Mouse (Mus musculus) midbrain, embryonic 14.5 days (tissue): ENCODE data around the gene Smu1. TPM values are rescaled to one million over a fixed set of nuclear protein-coding genes. Genes with fewer than 3 reads are reported as not detected.

Experiments used
- ATAC-seq: fragments of 200-750 bp; cut with Nextera tagmentation; 2 replicates; pipeline ENCODE4 v1.8.0; 2017; ENCODE audit warnings: moderate number of reproducible peaks, moderate library complexity; ENCODE audit not compliant: low FRiP score, low TSS enrichment
- DNase-seq: peaks from one replicate; pipeline ENCODE4 v3.0.0-alpha.2; 2015
- H3K27ac ChIP-seq: fragments of 300-500 bp; sonication (generic); replicated peaks from 2 replicates; pipeline ENCODE4 v1.5.1; 2014; ENCODE audit warnings: mild to moderate bottlenecking, low read depth, low read length, moderate library complexity
- H3K27me3 ChIP-seq: fragments of 300-500 bp; sonication (generic); 2 replicates; pipeline ENCODE4 v1.6.1; 2014; ENCODE audit warnings: low read length, control low read depth, mixed read lengths; ENCODE audit not compliant: control insufficient read depth, insufficient read depth
- H3K36me3 ChIP-seq: fragments of 300-500 bp; sonication (generic); 2 replicates; pipeline ENCODE4 v1.6.1; 2014; ENCODE audit warnings: low read length, control low read depth; ENCODE audit not compliant: control insufficient read depth, insufficient read depth
- H3K4me1 ChIP-seq: fragments of 300-500 bp; sonication (generic); 2 replicates; pipeline ENCODE4 v1.6.1; 2014; ENCODE audit warnings: mild to moderate bottlenecking, antibody characterized with exemption, low read length, control low read depth; ENCODE audit not compliant: control insufficient read depth, insufficient read depth
- H3K4me2 ChIP-seq: fragments of 300-500 bp; sonication (generic); 2 replicates; pipeline ENCODE4 v1.6.1; 2014; ENCODE audit warnings: mild to moderate bottlenecking, low read length, moderate library complexity
- H3K4me3 ChIP-seq: fragments of 300-500 bp; sonication (generic); replicated peaks from 2 replicates; pipeline ENCODE4 v1.5.1; 2014; ENCODE audit warnings: low read depth, low read length
- H3K9ac ChIP-seq: fragments of 300-500 bp; sonication (generic); replicated peaks from 2 replicates; pipeline ENCODE4 v1.6.1; 2014; ENCODE audit warnings: mild to moderate bottlenecking, low read length, moderate library complexity
- H3K9me3 ChIP-seq: fragments of 300-500 bp; sonication (generic); 2 replicates; pipeline ENCODE4 v1.6.1; 2016; ENCODE audit warnings: low read length, control low read depth, mixed read lengths; ENCODE audit not compliant: control insufficient read depth
- WGBS: fragments of 180-500 bp; shearing (Covaris S2); extraction: QIAGEN DNeasy Blood & Tissue Kit; methylation state at CpG from one replicate; pipeline ENCODE4 v1.1.7; 2014; 5-methylcytosine and 5-hydroxymethylcytosine counted together
- polyA plus RNA-seq: library from polyadenylated mRNA; unstranded; fragments of >200 nt; fragmentation: Nextera tagmentation; extraction: Ambion mirVana; gene quantifications from 2 replicates; pipeline ENCODE4 v1.2.1, GENCODE M21; 2014

The Smu1 gene
- polyA plus RNA-seq, 1 experiment from 2014 or later = 136 TPM

DNA sequence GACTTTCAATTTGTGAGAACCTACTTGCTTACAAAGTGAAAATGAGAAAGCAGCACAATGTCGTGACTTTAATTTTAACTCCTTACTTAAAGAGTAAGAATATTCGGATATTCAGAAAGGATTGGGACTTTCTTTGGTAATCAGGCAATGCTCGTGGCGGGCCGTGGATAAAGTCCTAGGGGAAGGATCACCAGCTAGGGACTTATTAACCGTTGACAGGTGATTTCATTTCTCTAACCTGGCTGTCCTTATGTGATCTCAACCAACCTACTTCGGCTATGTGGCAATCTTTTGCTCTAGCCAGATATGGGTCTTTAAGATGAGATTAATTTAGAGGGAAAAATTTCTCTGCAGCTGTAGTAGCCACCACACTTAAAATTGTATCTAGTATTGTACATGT, 32.6 kb downstream of the Smu1 start:
- 87% methylated on average over 7 of the region's 7 CpGs for WGBS
- H3K4me2 ChIP-seq = peak overlapping the region; percentile 85
- DNase-seq (no peak), ATAC-seq (no peak)
- H3K36me3 ChIP-seq = peaks cover 60% of the 10 kb centered on the region
- peak overlapping the region; percentile 90 for H3K4me3 ChIP-seq
- no peaks in the 10 kb centered on the region for H3K9me3 ChIP-seq
- no peak overlapping the region for H3K27ac ChIP-seq
- peaks cover 37% of the 10 kb centered on the region for H3K4me1 ChIP-seq
- no peaks in the 10 kb centered on the region for H3K27me3 ChIP-seq
- no peak overlapping the region for H3K9ac ChIP-seq

GRCm38 (mm10) chr4:40722687-40723460, 34.8 kb downstream of the Smu1 start:
- peak overlapping the region; percentile 100 for H3K27ac ChIP-seq
- H3K4me3 ChIP-seq = peak overlapping the region; percentile 90
- WGBS = under 1% methylated on average over 58 of the region's 62 CpGs
- DNase-seq (peak; percentile 91), ATAC-seq (peak; percentile 91)
- peaks cover 38% of the 10 kb centered on the region for H3K36me3 ChIP-seq
- peaks cover 37% of the 10 kb centered on the region for H3K4me1 ChIP-seq
- no peaks in the 10 kb centered on the region for H3K27me3 ChIP-seq
- no peaks in the 10 kb centered on the region for H3K9me3 ChIP-seq
- peak overlapping the region; percentile 85 for H3K4me2 ChIP-seq
- H3K9ac ChIP-seq = peak overlapping the region; percentile 96

- Histone ChIP-seq H3K9me3 (no peaks in the 10 kb centered on the region), H3K9ac (peak within 1 kb of the TSS; percentile 96), H3K27me3 (no peaks in the 10 kb centered on the region), H3K4me2 (peak within 1 kb of the TSS; percentile 85), H3K36me3 (peaks cover 31% of the 10 kb centered on the region), H3K27ac (peak within 1 kb of the TSS; percentile 100), H3K4me1 (peaks cover 37% of the 10 kb centered on the region), H3K4me3 (peak within 1 kb of the TSS; percentile 90)
- under 1% methylated on average over 54 of the region's 54 CpGs for WGBS
- DNase-seq (peak; percentile 98), ATAC-seq (peak; percentile 94)
These were observed 35.6 kb downstream of the Smu1 start, which contains the start of gene Dnaja1 for GRCm38 (mm10) chr4:40722011-40722666. Gene Dnaja1 (plus strand): TSS chr4:40722150.

DNA sequence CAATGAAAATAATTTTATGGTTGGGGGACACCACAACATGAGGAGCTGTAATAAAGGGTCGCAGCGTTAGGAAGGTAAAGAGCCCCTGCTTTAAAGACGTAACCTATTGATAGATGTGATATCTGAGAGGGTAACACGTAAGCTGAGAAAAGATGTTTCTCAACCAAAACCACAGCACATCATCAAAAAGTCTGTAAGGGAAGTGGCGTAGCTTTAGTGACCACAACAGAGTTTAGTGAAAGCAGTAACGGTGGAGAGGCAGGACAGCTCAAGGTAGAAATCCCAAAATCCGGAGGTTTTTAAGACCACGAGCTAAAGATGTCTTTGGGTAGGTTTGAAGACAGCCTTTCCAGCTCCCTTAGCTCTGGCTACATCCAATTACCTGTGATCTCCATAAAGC, 36.8 kb downstream of the Smu1 start:
- Histone ChIP-seq H3K36me3 (peaks cover 19% of the 10 kb centered on the region), H3K27ac (peak overlapping the region; percentile 100; the same call in 1 of the 2 replicates), H3K27me3 (no peaks in the 10 kb centered on the region), H3K9ac (no peak overlapping the region), H3K4me3 (no peak overlapping the region), H3K4me1 (peaks cover 32% of the 10 kb centered on the region), H3K4me2 (no peak overlapping the region), H3K9me3 (no peaks in the 10 kb centered on the region)
- ATAC-seq (no peak), DNase-seq (no peak)
- WGBS = 97% methylated on average over 8 of the region's 8 CpGs

GRCm38 (mm10) chr4:40717141-40717540, 40.6 kb downstream of the Smu1 start:
- Histone ChIP-seq H3K4me2 (no peak overlapping the region), H3K27me3 (no peaks in the 10 kb centered on the region), H3K9ac (no peak overlapping the region), H3K27ac (no peak overlapping the region), H3K36me3 (no peaks in the 10 kb centered on the region), H3K9me3 (no peaks in the 10 kb centered on the region), H3K4me3 (no peak overlapping the region), H3K4me1 (peaks cover 10% of the 10 kb centered on the region; the same call in 1 of the 2 replicates)
- ATAC-seq (no peak), DNase-seq (no peak)
- WGBS = 89% methylated on average over 3 of the region's 3 CpGs

- H3K9ac ChIP-seq = peak overlapping the region; percentile 62
- DNase-seq (no peak), ATAC-seq (no peak)
- peak overlapping the region; percentile 96 for H3K27ac ChIP-seq
- WGBS = 26% methylated on average over 9 of the region's 9 CpGs
- H3K36me3 ChIP-seq = no peaks in the 10 kb centered on the region
- H3K27me3 ChIP-seq = no peaks in the 10 kb centered on the region
- H3K4me1 ChIP-seq = peaks cover 21% of the 10 kb centered on the region
- H3K4me2 ChIP-seq = peak overlapping the region; percentile 63
- H3K9me3 ChIP-seq = no peaks in the 10 kb centered on the region
- peak overlapping the region; percentile 60 for H3K4me3 ChIP-seq
These were observed 53.9 kb downstream of the Smu1 start for GRCm38 (mm10) chr4:40703710-40704275.

DNA sequence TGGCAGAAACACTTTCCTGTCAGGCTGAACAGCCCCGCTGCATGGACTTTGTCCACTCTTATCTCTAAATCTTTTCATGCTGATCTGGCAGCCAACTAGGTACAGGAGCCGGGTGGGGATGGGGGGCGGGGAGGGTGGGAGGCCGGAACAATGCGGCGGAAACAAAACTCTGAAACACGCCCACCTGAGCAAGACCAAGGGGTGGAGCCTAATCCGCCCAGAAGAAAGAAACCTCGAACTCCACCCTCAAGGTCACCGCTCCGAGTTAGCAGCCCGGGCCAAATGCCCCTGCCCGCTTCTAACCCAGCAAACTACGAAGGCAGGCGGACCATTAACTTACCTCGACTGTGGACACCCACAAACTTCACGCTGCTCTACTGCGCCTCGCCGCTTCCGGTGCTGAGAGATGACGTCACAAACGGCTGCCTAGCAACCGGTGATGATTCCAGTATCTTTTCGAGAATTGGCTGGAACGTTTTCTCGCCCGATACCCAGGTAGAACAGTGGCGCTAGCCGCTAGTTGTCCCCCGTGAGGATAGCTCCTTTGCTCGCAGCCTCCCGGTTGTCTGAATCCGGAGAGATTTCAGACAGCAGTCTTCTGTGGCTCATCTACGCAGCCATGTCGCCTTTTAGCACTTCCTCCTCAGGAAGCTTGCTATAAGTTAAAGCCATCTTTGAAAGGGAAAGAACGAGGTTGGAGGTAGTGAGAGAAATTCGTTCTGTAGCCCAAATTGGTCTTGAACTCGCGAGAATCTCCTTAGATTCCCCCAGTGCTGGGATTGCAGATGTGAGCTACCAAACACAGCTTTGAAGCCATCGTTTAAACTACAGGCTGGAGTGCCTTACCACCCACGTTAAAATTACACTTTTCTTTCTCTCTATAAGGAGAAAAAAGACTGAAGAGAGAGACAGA, 54.7 kb downstream of the Smu1 start, which contains the start of gene Aptx:
TSS of gene Aptx (minus strand) at position 398 of the 913 bp plus-strand sequence.
- Histone ChIP-seq H3K9me3 (no peaks in the 10 kb centered on the region), H3K4me1 (peaks cover 21% of the 10 kb centered on the region), H3K36me3 (no peaks in the 10 kb centered on the region), H3K27me3 (no peaks in the 10 kb centered on the region), H3K4me2 (peak within 1 kb of the TSS; percentile 63), H3K4me3 (peak within 1 kb of the TSS; percentile 60), H3K9ac (peak within 1 kb of the TSS; percentile 62), H3K27ac (peak within 1 kb of the TSS; percentile 96)
- WGBS = under 1% methylated on average over 42 of the region's 42 CpGs
- ATAC-seq (peak; percentile 95), DNase-seq (peak; percentile 98)

- 94% methylated on average over 3 of the region's 3 CpGs for WGBS
- H3K27ac ChIP-seq = no peak overlapping the region
- no peaks in the 10 kb centered on the region for H3K9me3 ChIP-seq
- H3K9ac ChIP-seq = peak overlapping the region; percentile 62
- DNase-seq (no peak), ATAC-seq (no peak)
- peak overlapping the region; percentile 63 for H3K4me2 ChIP-seq
- no peaks in the 10 kb centered on the region for H3K27me3 ChIP-seq
- H3K36me3 ChIP-seq = peaks cover under 1% of the 10 kb centered on the region; the same call in 1 of the 2 replicates
- peak overlapping the region; percentile 60 for H3K4me3 ChIP-seq
- H3K4me1 ChIP-seq = peaks cover 21% of the 10 kb centered on the region
These were observed 55.9 kb downstream of the Smu1 start for GRCm38 (mm10) chr4:40701796-40702195.
